Mouse (Mus musculus) bone marrow macrophage, adult 2 months (primary cell): ENCODE data around the gene Il6ra. TPM values are rescaled to one million over a fixed set of nuclear protein-coding genes. Genes with fewer than 3 reads are reported as not detected.

ENCODE experiments used
- H3K27ac ChIP-seq: 2 replicates; pipeline ENCODE4 v1.5.1; 2012; ENCODE audit warnings: low read depth, low read length; ENCODE audit not compliant: insufficient read depth
- H3K4me1 ChIP-seq: 2 replicates; pipeline ENCODE4 v1.6.1; 2012; ENCODE audit warnings: low read length; ENCODE audit not compliant: control insufficient read depth, insufficient read depth
- H3K4me3 ChIP-seq: 2 replicates; pipeline ENCODE4 v1.5.1; 2012; ENCODE audit warnings: mild to moderate bottlenecking, low read length, moderate library complexity; ENCODE audit not compliant: insufficient read depth
- CTCF ChIP-seq: IDR thresholded peaks from 2 replicates; pipeline ENCODE4 v1.5.1; 2012; ENCODE audit warnings: low read depth, mild to moderate bottlenecking, low read length, moderate library complexity
- POLR2A ChIP-seq: IDR thresholded peaks from 2 replicates; pipeline ENCODE4 v1.6.1; 2012; ENCODE audit warnings: mild to moderate bottlenecking, low read depth, low read length, borderline replicate concordance
- polyA plus RNA-seq: library from polyadenylated mRNA; stranded (reverse); fragments of >200 nt; gene quantifications from 2 replicates; pipeline ENCODE4 v1.2.4, GENCODE M21; 2012; ENCODE audit not compliant: missing spikeins, insufficient read depth, insufficient read length

Il6ra gene
- polyA plus RNA-seq, 1 experiment = 82.0 TPM

- H3K27ac ChIP-seq = peak overlapping the region; percentile 99
- TF ChIP-seq CTCF (no peak), POLR2A (no peak)
- H3K4me3 ChIP-seq = peak overlapping the region; percentile 84
- peaks cover 40% of the 10 kb centered on the region for H3K4me1 ChIP-seq
Observed at GRCm38 (mm10) chr3:89912108-89912542, 871 bp downstream of the Il6ra start.

DNA sequence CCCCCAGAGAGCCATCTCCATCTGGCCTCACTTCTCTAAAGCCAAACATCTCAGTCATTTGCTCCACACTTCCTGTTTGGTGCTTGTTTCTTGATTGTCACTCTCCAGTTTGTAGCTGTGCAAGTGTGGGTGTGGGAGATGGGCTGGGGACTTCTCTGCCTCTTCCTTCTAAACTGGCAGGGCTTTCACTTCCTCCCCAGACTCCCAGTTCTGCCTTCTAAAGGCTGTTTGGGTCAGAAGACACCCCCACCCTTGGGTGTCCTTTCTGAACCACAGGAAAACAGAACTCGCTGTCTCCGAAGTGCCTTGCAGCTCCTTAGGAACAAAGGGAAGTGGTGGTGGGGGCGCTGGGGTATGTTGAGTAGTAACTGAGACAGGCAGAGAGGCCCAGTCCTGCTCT lies 1.8 kb downstream of the Il6ra start:
- TF ChIP-seq CTCF (no peak), POLR2A (no peak)
- peak overlapping the region; percentile 84 for H3K4me3 ChIP-seq
- peaks cover 47% of the 10 kb centered on the region for H3K4me1 ChIP-seq
- H3K27ac ChIP-seq = peak overlapping the region; percentile 99

DNA sequence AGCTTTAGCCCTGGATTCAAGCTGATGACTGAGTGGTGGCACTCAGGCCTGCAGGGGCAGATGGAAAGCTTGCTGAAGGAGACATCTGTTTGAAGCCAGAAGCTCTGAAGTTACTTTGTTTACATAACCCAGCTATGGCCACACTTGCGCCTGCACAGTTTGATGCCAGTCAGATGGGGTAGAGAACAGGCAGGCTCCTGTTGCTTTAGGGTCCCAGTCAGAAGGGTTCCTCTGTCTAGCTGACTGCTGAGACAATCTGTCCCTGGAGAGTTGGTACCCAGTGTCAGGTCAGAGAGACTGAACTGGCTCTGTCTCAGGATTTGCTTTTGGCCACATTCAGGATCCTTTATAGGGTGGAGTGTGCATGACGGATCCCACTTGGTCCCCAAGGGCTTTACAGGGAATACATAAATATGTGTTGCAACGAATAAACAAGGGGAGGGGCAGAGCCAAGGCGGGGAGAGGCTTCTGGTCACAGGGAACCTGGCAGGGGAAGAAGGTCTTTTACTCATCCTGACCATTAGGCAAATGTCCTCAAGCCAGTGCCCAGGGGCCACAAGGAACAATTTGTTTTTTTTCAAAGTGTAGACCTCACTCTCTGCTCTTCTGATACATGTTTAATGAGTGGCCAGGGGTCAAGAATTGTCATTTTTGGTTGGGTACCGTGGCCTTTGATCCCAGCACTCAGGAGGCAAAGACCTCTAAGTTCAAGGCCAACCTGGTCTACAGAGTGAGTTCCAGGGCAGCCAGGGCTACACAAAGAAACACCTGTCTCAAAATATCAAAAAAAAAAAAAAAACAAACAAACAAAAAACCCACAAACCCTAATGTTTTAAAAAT lies 3.1 kb downstream of the Il6ra start:
- H3K27ac ChIP-seq = peak overlapping the region; percentile 99
- TF ChIP-seq CTCF = no peak
- TF ChIP-seq POLR2A = no peak
- peaks cover 59% of the 10 kb centered on the region for H3K4me1 ChIP-seq
- peak overlapping the region; percentile 8 for H3K4me3 ChIP-seq

GRCm38 (mm10) chr3:89908836-89909235 lies 4.2 kb downstream of the Il6ra start:
- no peak overlapping the region for H3K4me3 ChIP-seq
- 0 out of 2 replicates have a peak overlapping the region, but pooled peaks have one; percentile 0 for H3K27ac ChIP-seq
- H3K4me1 ChIP-seq = peaks cover 57% of the 10 kb centered on the region
- no peak for TF ChIP-seq CTCF
- no peak for TF ChIP-seq POLR2A

DNA sequence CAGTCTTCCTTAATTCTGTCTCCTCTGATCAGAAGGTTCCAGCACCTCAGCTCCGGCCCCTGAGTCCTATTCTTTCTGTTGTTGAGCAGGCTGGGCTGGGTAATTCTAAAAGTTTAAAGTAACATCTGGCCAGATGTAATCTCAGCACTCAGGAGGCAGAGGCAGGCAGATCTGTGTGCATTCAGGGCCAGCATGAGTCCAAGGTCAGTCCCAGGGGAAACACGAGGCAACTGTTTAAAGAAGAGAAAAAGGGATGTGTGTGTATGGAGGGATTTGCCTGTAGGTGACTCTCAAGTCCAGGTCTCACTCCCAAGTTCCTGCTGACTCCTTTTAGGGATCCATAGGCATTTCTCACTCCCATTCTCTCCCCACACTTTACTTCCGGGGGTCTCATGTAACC lies 5.2 kb downstream of the Il6ra start:
- no peak overlapping the region for H3K4me3 ChIP-seq
- H3K4me1 ChIP-seq = peaks cover 62% of the 10 kb centered on the region
- no peak overlapping the region for H3K27ac ChIP-seq
- TF ChIP-seq POLR2A = no peak
- no peak for TF ChIP-seq CTCF

GRCm38 (mm10) chr3:89899511-89899908 lies 13.5 kb downstream of the Il6ra start:
- peaks cover 61% of the 10 kb centered on the region for H3K4me1 ChIP-seq
- no peak overlapping the region for H3K27ac ChIP-seq
- H3K4me3 ChIP-seq = no peak overlapping the region
- TF ChIP-seq CTCF = no peak

DNA sequence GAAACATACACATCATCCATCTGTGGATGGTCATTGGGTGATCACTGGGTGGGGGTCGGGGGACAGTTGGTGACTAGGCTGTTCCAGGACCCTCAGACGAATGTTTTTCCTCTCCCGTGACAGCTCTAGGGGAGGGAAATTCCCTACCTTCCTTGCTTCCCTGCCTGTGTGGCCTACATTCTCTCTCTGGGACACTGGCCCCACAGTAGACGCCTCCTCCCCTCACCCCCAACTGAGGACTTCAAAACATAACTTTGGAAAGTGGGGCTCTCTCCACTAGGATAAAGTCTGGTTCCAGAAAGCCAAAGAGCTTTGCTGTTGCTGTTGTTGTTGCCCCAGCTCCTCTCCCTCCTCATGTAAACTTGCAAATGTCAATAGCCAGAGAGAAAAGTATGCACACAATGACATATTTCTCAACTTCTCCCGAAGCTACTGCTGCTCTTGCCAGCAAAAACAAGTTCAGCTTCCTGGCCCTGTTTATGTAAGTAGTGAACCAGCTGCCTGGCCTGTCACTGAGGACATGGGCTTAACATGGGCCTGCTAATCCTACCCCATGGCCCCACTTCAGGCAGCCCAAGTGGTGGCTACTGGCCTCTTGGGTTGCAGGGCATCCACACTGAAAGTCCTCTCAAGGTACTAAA lies 14.0 kb downstream of the Il6ra start:
- TF ChIP-seq CTCF (no peak), POLR2A (no peak)
- Histone ChIP-seq H3K27ac (no peak overlapping the region), H3K4me3 (no peak overlapping the region), H3K4me1 (peaks cover 59% of the 10 kb centered on the region)

GRCm38 (mm10) chr3:89898011-89898410 lies 15.0 kb downstream of the Il6ra start:
- TF ChIP-seq CTCF = no peak
- no peak for TF ChIP-seq POLR2A
- H3K27ac ChIP-seq = no peak overlapping the region
- no peak overlapping the region for H3K4me3 ChIP-seq
- peaks cover 51% of the 10 kb centered on the region for H3K4me1 ChIP-seq

- Histone ChIP-seq H3K4me3 (no peak overlapping the region), H3K27ac (no peak overlapping the region), H3K4me1 (peaks cover 50% of the 10 kb centered on the region)
- TF ChIP-seq POLR2A (no peak), CTCF (no peak)
Observed at GRCm38 (mm10) chr3:89897204-89897796, 15.7 kb downstream of the Il6ra start.

- TF ChIP-seq CTCF (no peak), POLR2A (no peak)
- Histone ChIP-seq H3K4me1 (peaks cover 43% of the 10 kb centered on the region), H3K4me3 (no peak overlapping the region), H3K27ac (no peak overlapping the region)
Observed at GRCm38 (mm10) chr3:89896571-89896970, 16.4 kb downstream of the Il6ra start.
